Mouse (Mus musculus) MEL (cell line): ENCODE results near the gene Mitf.

Experiments
- CHD1 ChIP-seq: IDR thresholded peaks from 2 replicates; pipeline ENCODE4 v1.6.1; 2012; ENCODE audit warnings: low read depth, mild to moderate bottlenecking, inconsistent platforms, low read length, improper control_type of control experiment
- CHD2 ChIP-seq: IDR thresholded peaks from 2 replicates; pipeline ENCODE4 v1.6.1; 2011; ENCODE audit warnings: low read length, improper control_type of control experiment
- CTCF ChIP-seq, 3 experiments: IDR thresholded peaks in 2 of 3; conservative IDR thresholded peaks in 1 of 3; 2 replicates each; pipeline ENCODE4 v1.5.1; 2011 to 2012; ENCODE audit warnings: low read length in 3 of 3, low read depth in 2 of 3, mild to moderate bottlenecking in 2 of 3, improper control_type of control experiment in 1 of 3, inconsistent platforms in 1 of 3, mixed read lengths in 1 of 3, moderate library complexity in 1 of 3; ENCODE audit not compliant: control insufficient read depth in 1 of 3, insufficient read depth in 1 of 3, poor library complexity in 1 of 3, severe bottlenecking in 1 of 3
- ETS1 ChIP-seq: IDR thresholded peaks from 2 replicates; pipeline ENCODE4 v1.6.1; 2012; ENCODE audit warnings: low read depth, mild to moderate bottlenecking, inconsistent platforms, low read length, improper control_type of control experiment, moderate library complexity
- GATA1 ChIP-seq: IDR thresholded peaks from 2 replicates; pipeline ENCODE4 v1.6.1; 2011; ENCODE audit warnings: low read depth, low read length, improper control_type of control experiment
- JUND ChIP-seq: IDR thresholded peaks from 2 replicates; pipeline ENCODE4 v1.6.1; 2011; ENCODE audit warnings: low read depth, mild to moderate bottlenecking, improper control_type of control experiment, low read length
- TAL1 ChIP-seq: IDR thresholded peaks from 2 replicates; pipeline ENCODE4 v1.6.1; 2012; ENCODE audit warnings: mild to moderate bottlenecking, inconsistent platforms, low read length, moderate library complexity, mixed read lengths
- USF2 ChIP-seq, 2 experiments: IDR thresholded peaks; 2 replicates each; pipeline ENCODE4 v1.6.1; 2011 to 2012; ENCODE audit warnings: improper control_type of control experiment in 2 of 2, low read length in 2 of 2, borderline replicate concordance in 1 of 2, inconsistent platforms in 1 of 2, low read depth in 1 of 2, mild to moderate bottlenecking in 1 of 2; ENCODE audit not compliant: insufficient read depth in 1 of 2
- ZNF384 ChIP-seq: IDR thresholded peaks from 2 replicates; pipeline ENCODE4 v1.6.1; 2012; ENCODE audit warnings: low read depth, mild to moderate bottlenecking, inconsistent platforms, low read length, improper control_type of control experiment

DNA sequence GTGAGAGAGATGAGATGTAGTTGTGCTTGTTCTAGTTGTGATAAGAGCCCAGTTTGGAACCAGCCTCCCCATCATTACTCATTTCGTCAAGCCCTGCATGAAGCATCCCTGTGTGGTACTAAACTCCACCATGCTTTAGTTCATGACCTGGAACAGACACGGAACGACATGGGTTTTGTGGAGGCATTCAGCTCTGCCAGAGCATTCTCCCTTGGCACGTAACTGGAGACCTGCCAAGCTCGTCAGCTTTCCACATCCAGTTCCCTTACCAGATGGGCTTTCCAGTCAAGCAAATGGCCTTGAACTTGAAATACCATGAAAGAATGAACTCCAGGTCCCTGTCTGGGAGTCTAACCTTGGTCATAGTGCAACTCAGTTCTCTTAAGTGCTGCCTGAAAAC is 94.7 kb downstream of the Mitf start:
- no peak for TF ChIP-seq CHD1
- TF ChIP-seq GATA1: no peak
- no peak for TF ChIP-seq CHD2
- no peak for TF ChIP-seq CTCF (IDR thresholded peaks at IDR 0.05 in 2 of 3, conservative IDR thresholded peaks at IDR 0.05 in 1 of 3; ENCODE audit: control insufficient read depth in 1 of 3, insufficient read depth in 1 of 3, low read depth in 2 of 3, low read length in 3 of 3, poor library complexity in 1 of 3, severe bottlenecking in 1 of 3)
- TF ChIP-seq ZNF384: no peak
- TF ChIP-seq USF2 (IDR thresholded peaks at IDR 0.05; ENCODE audit: borderline replicate concordance in 1 of 2, insufficient read depth in 1 of 2, low read depth in 1 of 2, low read length in 2 of 2): no peak
- no peak for TF ChIP-seq ETS1
- no peak for TF ChIP-seq TAL1
- no peak for TF ChIP-seq JUND
